Mouse (Mus musculus) kidney, embryonic 15.5 days (tissue): ENCODE measurements at regions not wholly inside any gene's neighbourhood (a gene's known extent, or its start where the extent isn't known, plus 50 kb on each side); places are given as distances from the start of the nearest gene placed in this dataset.

Experiments used
- ATAC-seq: fragments of 200-750 bp; cut with Nextera tagmentation; replicated peaks from 2 replicates; pipeline ENCODE4 v1.8.0; 2017; ENCODE audit warnings: moderate TSS enrichment; ENCODE audit not compliant: low FRiP score
- H3K27ac ChIP-seq: fragments of 300-500 bp; sonication (generic); 2 replicates; pipeline ENCODE4 v1.5.1; 2015; ENCODE audit warnings: mild to moderate bottlenecking, inconsistent platforms
- H3K27me3 ChIP-seq: fragments of 300-500 bp; sonication (generic); 2 replicates; pipeline ENCODE4 v1.6.1; 2015; ENCODE audit warnings: inconsistent platforms
- H3K36me3 ChIP-seq: fragments of 300-500 bp; sonication (generic); 2 replicates; pipeline ENCODE4 v1.6.1; 2015; ENCODE audit warnings: inconsistent platforms
- H3K4me1 ChIP-seq: fragments of 300-500 bp; sonication (generic); 2 replicates; pipeline ENCODE4 v1.6.1; 2015; ENCODE audit warnings: inconsistent platforms
- H3K4me2 ChIP-seq: fragments of 300-500 bp; sonication (generic); 2 replicates; pipeline ENCODE4 v1.6.1; 2015; ENCODE audit warnings: moderate library complexity, mild to moderate bottlenecking, inconsistent platforms
- H3K4me3 ChIP-seq: fragments of 300-500 bp; sonication (generic); replicated peaks from 2 replicates; pipeline ENCODE4 v1.5.1; 2015; ENCODE audit warnings: mild to moderate bottlenecking, inconsistent platforms
- H3K9ac ChIP-seq: fragments of 300-500 bp; sonication (generic); 2 replicates; pipeline ENCODE4 v1.6.1; 2015; ENCODE audit warnings: mild to moderate bottlenecking, inconsistent platforms
- H3K9me3 ChIP-seq: fragments of 300-500 bp; sonication (generic); replicated peaks from 2 replicates; pipeline ENCODE4 v1.6.1; 2016; ENCODE audit warnings: inconsistent platforms
- WGBS: fragments of 180-500 bp; shearing (Covaris S2); methylation state at CpG from one replicate; pipeline ENCODE4 v1.1.7; 2015; ENCODE audit warnings: mixed read lengths; 5-methylcytosine and 5-hydroxymethylcytosine counted together

DNA sequence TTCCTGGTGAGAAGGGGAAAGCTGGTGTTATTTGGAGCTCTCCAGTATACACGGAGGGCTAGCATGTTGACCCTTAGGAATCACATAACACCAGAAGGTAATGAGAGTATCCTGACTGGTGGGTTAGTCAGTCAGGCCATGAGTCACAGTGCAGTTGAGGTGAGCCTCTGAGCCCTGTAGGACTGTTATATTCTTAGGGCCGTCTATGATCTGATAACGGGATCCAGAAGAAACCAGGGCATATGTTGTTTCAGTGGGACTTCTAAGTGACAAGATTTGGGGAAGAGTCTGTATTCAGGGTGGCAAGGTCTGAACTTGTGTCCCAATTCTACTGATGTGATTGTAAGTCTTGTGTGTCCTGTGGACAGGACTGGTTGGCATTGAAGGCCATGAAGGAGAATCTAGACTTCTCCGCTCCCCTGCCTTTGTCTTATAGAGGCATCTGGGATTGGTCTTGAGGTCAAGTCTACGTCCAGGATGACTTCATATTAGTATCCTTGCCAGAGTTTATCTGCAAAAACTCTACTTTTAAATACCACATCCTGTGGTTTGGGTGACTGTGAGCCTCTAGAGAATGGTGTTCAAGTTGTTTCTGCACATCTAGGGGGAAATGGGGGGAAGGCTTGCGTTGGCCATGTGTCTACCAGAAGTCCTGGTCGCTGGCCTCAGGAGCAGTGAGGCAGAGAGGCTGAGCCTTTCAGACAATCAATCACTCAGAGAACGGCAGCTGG, 71.2 kb downstream of the Itgb2l start:
- Histone ChIP-seq H3K4me1 (peaks cover 39% of the 10 kb centered on the region), H3K9ac (no peak overlapping the region), H3K9me3 (no peaks in the 10 kb centered on the region), H3K4me2 (no peak overlapping the region), H3K27ac (peak overlapping the region; percentile 74; the same call in 1 of the 2 replicates), H3K4me3 (no peak overlapping the region), H3K36me3 (peaks cover 3% of the 10 kb centered on the region; the same call in 1 of the 2 replicates), H3K27me3 (no peaks in the 10 kb centered on the region)
- no peak for ATAC-seq
- WGBS: 62% methylated on average over 8 of the region's 8 CpGs

DNA sequence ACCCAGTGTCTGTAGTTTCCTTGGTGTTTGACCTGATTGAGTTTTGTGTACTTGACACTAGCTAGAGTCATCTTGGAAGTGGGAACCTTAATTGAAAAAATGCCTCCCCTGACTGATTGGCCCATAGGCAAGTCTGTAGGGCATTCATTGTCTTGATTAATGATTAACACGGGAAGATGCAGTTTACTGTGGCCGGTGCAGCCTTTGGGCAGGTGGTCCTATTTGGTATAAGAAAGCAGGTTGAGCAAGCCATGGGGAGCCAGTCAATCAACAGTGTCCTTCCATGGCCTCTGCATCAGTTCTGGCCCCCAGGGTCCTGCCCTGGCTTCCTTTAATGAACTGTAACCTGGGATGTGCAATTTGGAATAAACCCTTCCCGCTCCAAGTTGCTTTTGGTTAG, 72.3 kb downstream of the Itgb2l start:
- H3K4me2 ChIP-seq: no peak overlapping the region
- peak; percentile 73 for ATAC-seq
- no peak overlapping the region for H3K4me3 ChIP-seq
- no peaks in the 10 kb centered on the region for H3K27me3 ChIP-seq
- no peaks in the 10 kb centered on the region for H3K9me3 ChIP-seq
- H3K27ac ChIP-seq: peak overlapping the region; percentile 74
- no peak overlapping the region for H3K9ac ChIP-seq
- peaks cover 3% of the 10 kb centered on the region; the same call in 1 of the 2 replicates for H3K36me3 ChIP-seq
- WGBS: 44% methylated on average over 3 of the region's 3 CpGs
- H3K4me1 ChIP-seq: peaks cover 33% of the 10 kb centered on the region

DNA sequence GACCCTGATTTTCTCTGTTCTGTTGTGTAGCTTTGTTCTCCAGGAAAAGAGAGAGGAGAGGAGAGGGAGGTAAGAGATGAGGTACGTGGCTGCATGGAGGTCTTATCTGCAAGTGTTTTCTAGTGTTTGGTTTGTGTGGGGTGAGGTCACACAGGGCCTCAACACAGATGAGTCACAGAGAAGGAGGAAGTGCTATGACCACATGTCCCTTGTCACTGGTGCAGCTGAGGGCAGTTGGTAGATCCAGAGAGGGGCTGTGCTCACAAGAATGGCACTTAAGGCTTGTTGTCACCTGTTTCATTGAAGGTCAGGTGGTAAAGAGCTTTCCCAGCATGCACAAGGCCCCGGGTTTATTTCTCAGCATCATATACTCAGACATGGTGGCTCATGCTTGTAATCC, 73.2 kb downstream of the Itgb2l start:
- WGBS: 77% methylated on average over 2 of the region's 2 CpGs
- Histone ChIP-seq H3K4me2 (no peak overlapping the region), H3K9ac (no peak overlapping the region)

More for the DNA sequence above, 73.2 kb downstream of the Itgb2l start:
- no peak overlapping the region for H3K4me3 ChIP-seq
- no peak for ATAC-seq
- H3K27me3 ChIP-seq: no peaks in the 10 kb centered on the region
- H3K36me3 ChIP-seq: peaks cover 3% of the 10 kb centered on the region; the same call in 1 of the 2 replicates
- H3K9me3 ChIP-seq: no peaks in the 10 kb centered on the region
- H3K27ac ChIP-seq: peak overlapping the region; percentile 74; the same call in 1 of the 2 replicates
- peaks cover 33% of the 10 kb centered on the region for H3K4me1 ChIP-seq
